Mouse (Mus musculus) liver, embryonic 18 days (tissue): ENCODE results near the gene Nadk2. TPM values are rescaled to one million over a fixed set of nuclear protein-coding genes. Genes with fewer than 3 reads are reported as not detected.

Source experiments
- polyA plus RNA-seq: library from polyadenylated mRNA; depleted of rRNA; stranded (reverse); fragments of >200 nt; gene quantifications from 2 replicates; pipeline ENCODE4 v1.2.3, GENCODE M21; 2012; rRNA removed

Gene Nadk2
- 57.5 and 58.7 TPM in 2 replicates for polyA plus RNA-seq

DNA sequence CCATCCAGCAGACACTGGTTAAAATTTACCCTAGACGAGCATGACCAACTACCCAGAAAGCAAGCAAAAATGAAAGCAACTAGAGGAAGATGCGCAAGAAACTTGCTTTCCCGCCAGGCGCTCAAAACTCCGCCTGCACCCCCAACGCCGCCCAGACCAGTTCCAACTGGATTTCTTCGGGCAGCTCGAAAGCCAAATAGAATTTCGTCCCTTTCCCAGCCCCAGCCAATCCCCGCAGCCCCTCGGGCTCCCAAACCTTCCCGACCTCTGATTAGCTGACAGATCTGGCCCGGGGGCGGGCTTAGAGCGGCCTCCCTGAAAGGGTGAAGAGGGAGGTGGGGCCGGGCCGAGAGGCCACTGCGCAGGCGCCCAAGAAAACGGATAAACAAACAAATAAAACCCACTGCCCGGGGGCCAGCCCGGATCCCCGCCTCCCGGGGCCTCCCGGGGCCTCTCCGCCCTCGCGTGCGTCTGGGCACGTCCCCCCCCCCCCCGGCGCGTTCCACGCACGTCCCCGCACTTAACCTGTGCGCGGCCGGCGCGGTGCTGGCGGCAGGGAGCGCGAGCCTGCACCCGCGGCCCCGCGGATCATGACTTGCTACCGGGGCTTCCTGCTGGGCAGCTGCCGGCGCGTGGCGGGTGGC lies at the start of gene Nadk2:
Nadk2 (plus strand) TSS at position 349 of the 644 bp plus-strand sequence.

DNA sequence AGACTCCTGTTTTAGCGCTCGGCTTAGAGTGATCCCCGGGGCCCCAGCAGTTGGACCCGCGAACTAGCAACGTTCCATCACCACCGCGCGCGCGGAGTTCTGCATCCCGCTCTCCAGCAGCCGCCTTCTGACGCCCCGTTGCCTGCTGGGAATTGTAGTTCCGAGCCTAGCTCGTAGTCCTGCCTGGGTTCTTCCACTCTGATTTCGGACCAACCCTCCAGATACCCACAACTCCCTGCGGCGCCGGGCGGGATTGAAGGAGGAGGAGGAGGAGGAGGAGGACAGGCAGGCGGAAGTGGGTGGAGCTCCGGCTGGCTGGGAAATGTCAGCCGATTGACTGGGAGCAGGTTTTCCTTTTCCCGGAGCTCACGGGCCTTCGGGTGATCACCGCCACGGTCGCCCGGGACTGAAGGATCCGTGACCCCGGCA lies 69.2 kb downstream of the Nadk2 start, which contains the start of gene Lmbrd2:
Lmbrd2 (plus strand) TSS at position 299 of the 429 bp plus-strand sequence.

DNA sequence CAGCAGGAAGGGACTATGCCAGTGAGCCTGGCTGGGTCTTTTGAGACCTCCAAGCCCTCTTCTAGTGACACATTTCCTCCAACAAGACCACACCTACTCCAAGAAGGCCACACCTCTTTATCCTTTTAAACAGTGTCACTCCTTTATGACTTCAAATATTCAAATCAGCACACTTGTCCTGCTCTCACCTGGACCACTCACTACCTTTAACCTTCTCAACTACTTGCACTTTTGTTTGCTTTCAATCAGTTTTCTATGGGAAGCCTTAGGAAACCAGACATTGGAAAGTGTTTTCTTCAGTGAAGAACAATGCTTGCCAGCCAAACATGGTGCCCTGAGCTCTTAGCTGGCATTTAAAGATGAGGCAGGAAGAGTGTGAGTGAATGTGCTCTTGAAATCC lies 84.3 kb downstream of the Nadk2 start, which contains the start of gene Skp2:
Skp2 (minus strand) TSS at position 101 of the 400 bp plus-strand sequence.

Other genes starting within 250 kb of the Nadk2 start
- 0.25 and 0.27 TPM in 2 replicates for gene Ranbp3l, start 103.3 kb upstream of the Nadk2 start, polyA plus RNA-seq
- gene Lmbrd2, start 69.3 kb downstream of the Nadk2 start, polyA plus RNA-seq: 3.7 and 4.0 TPM in 2 replicates
- 2.9 and 3.0 TPM in 2 replicates for gene Skp2, start 84.2 kb downstream of the Nadk2 start, polyA plus RNA-seq
- gene Ugt3a1, start 205.6 kb downstream of the Nadk2 start, polyA plus RNA-seq: 0.36 and 0.54 TPM in 2 replicates